8 mouse cellular contexts compared by ENCODE assay signal in the genomic region with DNA sequence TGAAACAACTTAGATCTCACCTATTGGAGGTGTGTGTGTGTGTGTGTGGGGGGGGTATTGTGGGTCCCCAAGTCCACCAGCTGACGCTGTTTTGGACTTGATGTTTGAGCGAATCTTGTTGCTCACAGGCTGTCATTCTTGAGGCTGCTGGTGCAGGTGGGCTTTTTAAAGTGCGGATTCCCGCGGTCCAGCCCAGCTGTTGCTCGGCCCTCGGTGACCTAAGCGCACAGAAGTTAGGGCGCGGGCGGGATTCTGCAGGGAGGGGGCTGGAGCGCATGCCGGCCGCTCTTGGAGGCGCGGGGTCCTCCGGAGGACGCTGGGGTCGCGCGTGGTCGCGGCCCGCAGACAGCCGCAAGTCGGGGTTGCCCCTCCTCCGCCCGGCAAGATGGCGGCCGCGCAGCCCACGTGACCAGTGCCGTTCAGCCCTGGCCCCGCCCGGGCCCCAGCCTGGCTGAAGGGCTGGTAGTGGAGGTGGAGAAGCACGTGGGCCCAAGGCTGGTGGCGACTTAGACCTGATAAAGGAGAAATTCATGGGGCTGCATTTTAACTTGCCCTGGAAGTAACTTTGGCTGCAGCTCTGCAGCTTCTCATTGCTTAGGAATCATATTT. TPM values are rescaled to one million over a fixed set of nuclear protein-coding genes. Genes with fewer than 3 reads are reported as not detected.
A peak's percentile ranks its signal among the peaks of the same experiment; 100 is the strongest.
DNase-seq lines count a peak whose midpoint lies in the region; ATAC-seq lines count a peak whose summit lies in the region.

No protein-coding gene starts in this region.

- peak overlapping the region; percentile 93 for H3K4me2 ChIP-seq in intestine, embryonic 15.5 days (replicated peaks)

- H3K9ac ChIP-seq in intestine, embryonic 15.5 days, result peak overlapping the region; percentile 71

- peak overlapping the region; percentile 69 for H3K4me3 ChIP-seq in intestine, embryonic 15.5 days (replicated peaks)

- DNase-seq in adrenal gland, adult (ENCODE audit: inconsistent age in 2 of 2, low spot score in 1 of 2), result peak; percentile 91 to 96
- peak; percentile 91 for DNase-seq in embryo, embryonic 10.5 days (ENCODE audit: low spot score)
- peak; percentile 87 for DNase-seq in gastrocnemius, postnatal 25 days
- DNase-seq in left cerebral cortex, postnatal 25 days (ENCODE audit: low spot score in 2 of 2), result peak; percentile 84 to 88
- peak; percentile 88 for DNase-seq in mesoderm, embryonic 11.5 days (ENCODE audit: low read depth, low spot score)
- DNase-seq in right cerebral cortex, postnatal 25 days, result peak; percentile 89
- DNase-seq in urinary bladder, postnatal 36 days (ENCODE audit: low spot score in 2 of 2), result peak; percentile 76 to 85

- peaks cover 9% of the 10 kb centered on the region; the same call in 1 of the 2 replicates for H3K4me1 ChIP-seq in intestine, embryonic 15.5 days (replicated peaks)

- no peaks in the 10 kb centered on the region for H3K36me3 ChIP-seq in intestine, embryonic 15.5 days

- under 1% methylated on average over 37 of the region's 37 CpGs for WGBS in intestine, embryonic 15.5 days

- intact Hi-C loops in left cerebral cortex, postnatal 25 days (cut with DNase I), result loop anchor here (2.0 to 5.0 kb wide), 5 partner anchors 101 to 719 kb away; a partner anchor contains a TSS

- no peaks in the 10 kb centered on the region for H3K9me3 ChIP-seq in intestine, embryonic 15.5 days

- no peaks in the 10 kb centered on the region for H3K27me3 ChIP-seq in intestine, embryonic 15.5 days (replicated peaks)

- peak overlapping the region; percentile 75 for H3K27ac ChIP-seq in intestine, embryonic 15.5 days

- ATAC-seq in intestine, embryonic 15.5 days, result peak; percentile 58

RNA-seq across cellular contexts. Expression of a gene that starts 3.5 kb away (rescaled TPM):
- total RNA-seq in gastrocnemius, postnatal 25 days (2021), result 1 to 10 TPM; 6.0 to 6.6 TPM
- 2.2 and 2.6 TPM in 2 replicates for polyA plus RNA-seq in intestine, embryonic 15.5 days (2015; fragmentation: Nextera tagmentation; extraction: Ambion mirVana)
- 10 to 100 TPM; 22.1 to 27.1 TPM for total RNA-seq in left cerebral cortex, postnatal 25 days (2021)

Comparison
In these comparisons a context has a peak if more than half of its experiments do, and no peak if none do; other contexts are left out.
1. Peak in every context shown above with its lines: DNase-seq, ATAC-seq, H3K4me3 ChIP-seq and H3K27ac ChIP-seq.